Mouse (Mus musculus): ENCODE measurements around the gene Ephx1.
A peak's percentile ranks its signal among the peaks of the same experiment; 100 is the strongest.
"Not testable (repeated sequence)": the region's sequence is repeated elsewhere in the genome, so short reads cannot be mapped to it uniquely, and the experiment has no call there.

Ephx1 gene

GRCm38 (mm10) chr1:180937631-180938030 is 83.1 kb downstream of the Ephx1 start:
- DNase-seq (ENCODE audit: low spot score in 2 of 2), result not testable (repeated sequence)

GRCm38 (mm10) chr1:180936610-180937398 is 83.9 kb downstream of the Ephx1 start:
- not testable (repeated sequence) for DNase-seq (ENCODE audit: low spot score in 2 of 2)

- DNase-seq (ENCODE audit: low spot score in 2 of 2), result no peak
Observed at GRCm38 (mm10) chr1:180934467-180935419, 86.0 kb downstream of the Ephx1 start, which contains the start of gene Lefty1. Lefty1 (plus strand) TSS chr1:180935022.

- DNase-seq (ENCODE audit: low spot score in 2 of 2), result no peak
Observed at GRCm38 (mm10) chr1:180933659-180934058, 87.0 kb downstream of the Ephx1 start.

- no peak for DNase-seq (ENCODE audit: low spot score in 2 of 2)
Observed at GRCm38 (mm10) chr1:180931106-180931505, 89.6 kb downstream of the Ephx1 start.

GRCm38 (mm10) chr1:180929599-180929998 is 91.1 kb downstream of the Ephx1 start:
- no peak for DNase-seq (ENCODE audit: low spot score in 2 of 2)

- peak; percentile 46 to 57 for DNase-seq (ENCODE audit: low spot score in 2 of 2)
Observed at GRCm38 (mm10) chr1:180926286-180926685, 94.4 kb downstream of the Ephx1 start.
